Mouse (Mus musculus): Measurements from ENCODE around the gene Tsga10ip.
"Not testable (repeated sequence)": the region's sequence is repeated elsewhere in the genome, so short reads cannot be mapped to it uniquely, and the experiment has no call there.

The Tsga10ip gene

GRCm38 (mm10) chr19:5423561-5423960, 21.2 kb upstream of the Tsga10ip start:
- no peak for DNase-seq

DNA sequence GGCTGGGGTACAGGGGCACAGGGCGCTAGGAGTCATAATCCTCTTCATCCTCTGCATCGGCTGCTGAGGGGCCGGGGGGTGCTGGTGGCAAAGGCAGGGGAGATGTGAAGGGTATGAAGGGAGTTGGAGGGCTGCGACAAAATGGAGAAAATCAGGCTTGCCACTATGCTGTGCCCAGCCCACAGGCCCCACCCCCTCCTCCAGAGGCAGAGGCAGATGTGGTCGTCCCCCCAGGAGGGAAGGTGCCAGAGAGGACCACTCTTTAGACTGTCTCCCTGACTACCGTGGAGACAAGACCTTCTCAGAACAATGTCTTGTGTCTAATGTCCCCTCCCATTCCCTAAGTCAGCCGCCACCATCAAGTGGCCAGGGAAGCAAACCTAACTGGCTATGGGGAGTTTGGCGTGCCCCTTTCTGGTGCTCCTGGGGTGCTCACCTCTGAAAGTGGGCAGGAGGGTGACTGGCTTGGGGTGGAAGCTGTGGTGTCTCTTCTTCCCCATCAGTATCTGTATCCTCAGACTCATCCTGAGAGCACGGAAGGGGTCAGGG, 20.6 kb upstream of the Tsga10ip start:
- DNase-seq = no peak

- DNase-seq = no peak
These were observed 19.9 kb upstream of the Tsga10ip start for GRCm38 (mm10) chr19:5422267-5422666.

DNA sequence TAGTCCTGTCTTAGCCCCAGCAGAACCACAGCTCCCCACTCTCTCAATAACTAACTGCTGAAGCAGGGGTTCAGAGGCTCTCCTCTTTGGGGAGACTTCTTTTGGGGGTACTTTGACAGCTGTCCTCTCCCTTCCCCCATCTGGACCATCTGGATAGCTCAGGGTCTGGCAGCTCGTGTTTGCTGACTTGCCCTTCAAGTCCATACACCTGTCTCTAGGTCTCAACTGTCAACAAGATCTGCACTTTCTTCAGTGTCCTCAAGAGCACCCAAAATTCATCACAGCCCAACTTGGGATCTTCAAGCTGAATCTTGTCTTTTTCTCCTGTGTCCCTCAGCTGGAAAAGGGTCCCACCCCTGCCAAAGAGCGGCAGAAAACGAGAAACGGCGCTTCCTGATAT, 19.5 kb upstream of the Tsga10ip start:
- no peak for DNase-seq

DNA sequence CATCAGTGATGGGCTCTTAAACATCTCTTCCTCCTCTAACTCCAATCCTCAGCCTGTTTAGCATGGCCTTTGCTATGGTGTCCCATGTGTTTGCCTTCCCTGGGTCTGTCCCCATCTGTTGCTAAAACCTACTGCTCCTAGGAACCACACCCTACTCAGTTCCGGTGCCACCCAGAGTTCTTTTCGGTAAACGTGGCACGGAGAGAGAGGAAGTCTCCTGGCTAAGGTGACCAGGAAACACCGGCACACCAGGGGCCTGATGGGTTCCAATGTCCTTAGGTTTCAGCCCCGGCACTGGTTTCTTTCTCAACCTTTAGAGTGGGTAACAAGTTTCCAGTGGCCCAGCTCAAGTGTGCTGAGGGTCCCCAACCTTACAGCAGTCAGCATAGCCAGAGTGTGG, 18.3 kb upstream of the Tsga10ip start:
- no peak for DNase-seq

- no peak for DNase-seq
These were observed 17.3 kb upstream of the Tsga10ip start for GRCm38 (mm10) chr19:5419630-5420029.

DNA sequence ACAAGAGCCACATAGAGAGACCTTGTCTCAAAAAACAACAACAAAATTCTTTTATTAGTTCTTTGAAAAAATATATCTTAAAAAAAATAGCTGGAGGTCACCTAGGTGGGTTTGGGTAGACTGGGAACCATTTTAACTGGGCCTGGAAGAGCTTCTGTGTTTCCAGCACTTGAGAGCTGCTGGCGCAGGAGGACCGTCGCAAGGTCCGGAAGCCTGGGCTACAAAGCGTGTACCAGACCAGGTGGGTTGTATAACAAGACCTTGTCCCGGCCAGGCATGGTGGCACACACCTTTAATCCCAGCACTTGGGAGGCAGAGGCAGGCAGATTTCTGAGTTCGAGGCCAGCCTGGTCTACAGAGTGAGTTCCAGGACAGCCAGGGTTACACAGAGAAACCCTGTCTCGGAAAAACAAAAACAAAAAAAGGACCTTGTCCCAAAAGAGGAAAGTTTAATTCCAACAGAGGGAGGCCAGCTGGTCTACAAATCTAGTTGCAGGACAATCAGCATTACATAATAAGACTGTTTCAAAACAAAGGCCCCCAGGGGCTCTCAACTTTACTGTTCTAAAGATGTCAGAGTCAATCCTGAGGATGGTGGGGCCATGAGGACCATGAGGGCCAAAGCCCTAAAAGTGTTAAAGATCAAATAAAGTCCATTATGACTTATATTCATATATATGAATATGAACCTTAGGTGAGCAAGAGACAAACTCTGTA, 16.6 kb upstream of the Tsga10ip start:
- no peak for DNase-seq

DNA sequence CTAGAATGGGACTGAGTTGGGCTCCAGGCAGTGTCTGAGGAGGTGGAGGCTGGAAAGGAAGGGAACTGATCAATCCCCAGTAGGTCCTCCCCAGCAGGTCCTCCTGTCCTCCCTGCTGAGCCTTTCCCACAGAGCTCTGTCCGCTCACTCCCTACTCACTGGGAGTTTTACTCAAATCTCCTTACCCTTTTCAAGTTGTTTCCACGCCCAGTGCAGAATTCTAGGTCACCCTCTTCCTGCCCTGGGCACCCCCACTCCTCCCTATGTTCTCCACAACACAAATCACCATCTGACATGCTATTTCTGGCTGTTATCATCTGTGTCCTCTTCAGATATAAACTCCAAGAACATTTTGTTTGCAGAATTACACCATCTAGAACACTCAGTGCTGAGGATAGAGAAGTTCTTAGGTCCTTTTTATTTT, 12.2 kb upstream of the Tsga10ip start:
- no peak for DNase-seq

GRCm38 (mm10) chr19:5413840-5414239, 11.5 kb upstream of the Tsga10ip start:
- DNase-seq = no peak

DNA sequence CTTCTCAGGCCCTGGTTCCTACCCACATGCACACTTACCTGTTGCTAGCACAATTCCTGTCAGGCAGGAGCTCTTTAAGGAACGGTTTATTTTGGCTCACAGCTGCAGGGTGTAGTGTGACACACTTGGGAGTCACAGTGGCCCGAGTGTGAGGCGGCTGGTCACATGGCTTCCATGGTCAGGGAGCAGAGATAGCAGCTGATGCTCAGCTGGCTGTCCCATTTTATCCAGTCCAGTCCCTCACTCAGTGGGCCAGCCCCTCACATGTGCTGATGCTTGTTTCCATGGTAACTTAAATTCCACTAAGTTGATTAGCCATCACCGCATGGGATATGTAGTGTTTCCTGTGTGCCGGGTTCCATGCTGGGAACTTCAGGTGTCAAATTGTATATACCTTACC, 9.6 kb upstream of the Tsga10ip start:
- no peak for DNase-seq

- no peak for DNase-seq
These were observed 8.3 kb upstream of the Tsga10ip start for GRCm38 (mm10) chr19:5410641-5411040.

DNA sequence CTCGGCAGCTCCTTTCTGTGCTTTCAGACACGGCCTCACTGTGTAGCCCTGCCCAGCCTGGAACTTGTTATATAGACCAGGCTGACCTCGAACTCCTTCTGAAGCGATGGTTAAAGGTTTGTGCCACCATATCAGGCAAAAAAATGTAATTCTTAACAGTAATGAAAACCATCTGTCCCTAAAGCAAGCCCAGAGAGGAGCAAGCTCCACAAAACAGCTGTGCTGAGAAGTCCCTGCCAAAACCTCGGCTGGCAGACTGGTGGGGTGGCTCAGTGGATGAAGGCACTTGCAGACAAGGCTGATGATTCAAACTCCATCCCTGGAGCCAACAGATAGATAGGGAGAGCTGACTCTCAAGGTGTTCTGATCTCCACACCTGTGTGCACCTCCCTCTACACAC, 6.7 kb upstream of the Tsga10ip start:
- DNase-seq = no peak

DNA sequence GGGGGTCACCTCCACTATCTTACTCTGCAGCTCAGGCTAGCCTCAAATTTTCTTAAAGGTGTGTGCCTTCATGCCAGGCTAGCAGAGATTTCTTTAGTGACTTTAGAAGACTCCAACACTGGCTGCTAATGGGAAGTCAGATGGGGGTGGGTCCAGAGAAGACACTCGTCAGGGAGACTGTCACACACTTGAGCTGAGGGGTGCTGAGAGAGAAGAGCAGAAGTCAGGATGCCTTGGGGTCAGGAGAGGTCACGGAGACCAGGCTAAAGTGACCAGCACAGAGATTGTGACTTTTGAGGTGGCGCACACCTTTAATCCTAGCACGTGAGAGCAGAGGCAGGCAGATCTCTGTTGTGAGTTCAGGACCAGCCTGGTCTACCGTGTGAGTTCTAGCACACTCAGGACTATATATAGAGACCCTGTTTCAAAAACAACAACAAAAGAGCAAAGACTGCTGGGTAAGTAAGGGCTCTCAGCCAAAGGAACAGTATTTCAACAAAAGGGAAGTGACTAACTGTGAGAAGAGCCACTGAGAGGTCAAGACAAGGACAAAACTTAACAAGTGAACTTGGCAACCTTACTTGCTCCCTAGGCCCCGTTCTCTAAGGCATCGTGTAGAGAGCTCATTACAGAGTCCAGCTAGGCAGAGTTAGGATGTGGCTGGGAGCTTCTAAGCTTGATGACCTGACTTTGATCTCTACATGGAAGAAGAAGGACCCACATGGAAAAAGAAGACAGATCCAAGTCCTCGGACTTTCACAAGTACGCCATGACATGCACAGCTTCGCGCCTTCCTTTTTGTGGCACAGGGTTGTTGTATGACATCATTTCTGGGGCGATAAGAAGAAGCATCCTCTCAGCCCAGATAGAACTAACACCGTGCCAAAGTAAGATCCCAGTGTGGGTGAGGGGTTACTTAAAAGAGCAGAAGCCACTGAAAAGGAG, 6.0 kb upstream of the Tsga10ip start:
- DNase-seq = no peak

DNA sequence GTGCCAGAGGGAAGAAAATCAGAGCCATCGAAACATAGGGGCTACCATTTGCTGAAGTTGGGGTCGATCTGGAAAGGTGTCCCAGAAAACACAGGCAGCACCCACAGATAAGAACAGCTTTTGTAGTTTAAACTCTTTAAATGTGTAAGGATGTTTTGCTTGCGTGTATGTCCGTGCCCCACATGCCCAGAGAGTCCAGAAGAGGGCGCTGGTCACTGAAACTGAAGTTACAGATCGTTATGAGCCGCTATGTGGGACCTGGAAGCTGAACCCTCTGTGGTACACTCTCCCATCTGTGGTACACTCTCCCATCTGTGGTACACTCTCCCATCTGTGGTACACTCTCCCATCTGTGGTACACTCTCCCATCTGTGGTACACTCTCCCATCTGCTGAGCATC, 4.8 kb upstream of the Tsga10ip start:
- peak; percentile 81 for DNase-seq

DNA sequence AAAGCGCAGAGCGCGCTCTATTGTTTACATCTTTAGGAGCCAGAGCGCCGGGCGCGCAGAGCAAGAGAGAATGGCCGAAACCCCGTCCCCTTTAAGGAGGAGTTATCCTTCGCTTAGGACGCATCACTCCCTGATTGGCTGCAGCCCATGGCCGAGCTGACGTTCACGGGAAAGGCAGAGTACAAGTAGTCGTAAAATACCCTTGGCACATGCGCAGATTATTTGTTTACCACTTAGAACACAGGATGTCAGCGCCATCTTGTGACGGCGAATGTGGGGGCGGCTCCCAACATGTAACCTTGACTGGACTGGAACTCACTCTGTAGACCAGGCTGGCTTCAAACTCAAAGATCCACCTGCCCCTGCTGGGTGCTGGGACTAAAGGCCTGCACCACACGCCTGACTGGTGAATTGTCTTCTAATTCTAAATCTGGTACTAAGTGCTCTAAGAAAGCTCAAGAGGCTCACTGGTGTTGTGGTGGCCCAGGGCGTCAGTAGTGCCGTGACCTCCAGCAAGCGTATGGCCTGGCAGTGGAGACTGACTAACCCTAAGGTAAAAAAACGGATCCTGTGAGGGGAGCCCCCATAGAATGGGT, 4.3 kb upstream of the Tsga10ip start:
- peak; percentile 49 for DNase-seq

GRCm38 (mm10) chr19:5405924-5406323, 3.6 kb upstream of the Tsga10ip start:
- DNase-seq = no peak

GRCm38 (mm10) chr19:5401073-5401472, 1.3 kb downstream of the Tsga10ip start:
- DNase-seq = not testable (repeated sequence)

- no peak for DNase-seq
These were observed 7.0 kb downstream of the Tsga10ip start for GRCm38 (mm10) chr19:5395371-5395770.

- DNase-seq = no peak
These were observed 8.2 kb downstream of the Tsga10ip start for GRCm38 (mm10) chr19:5394168-5394567.

- DNase-seq = no peak
These were observed 9.4 kb downstream of the Tsga10ip start for GRCm38 (mm10) chr19:5392892-5393291.

- DNase-seq = no peak
These were observed 11.9 kb downstream of the Tsga10ip start for GRCm38 (mm10) chr19:5390416-5390815.

- DNase-seq = peak; percentile 29
These were observed 12.7 kb downstream of the Tsga10ip start for GRCm38 (mm10) chr19:5389647-5390046.

DNA sequence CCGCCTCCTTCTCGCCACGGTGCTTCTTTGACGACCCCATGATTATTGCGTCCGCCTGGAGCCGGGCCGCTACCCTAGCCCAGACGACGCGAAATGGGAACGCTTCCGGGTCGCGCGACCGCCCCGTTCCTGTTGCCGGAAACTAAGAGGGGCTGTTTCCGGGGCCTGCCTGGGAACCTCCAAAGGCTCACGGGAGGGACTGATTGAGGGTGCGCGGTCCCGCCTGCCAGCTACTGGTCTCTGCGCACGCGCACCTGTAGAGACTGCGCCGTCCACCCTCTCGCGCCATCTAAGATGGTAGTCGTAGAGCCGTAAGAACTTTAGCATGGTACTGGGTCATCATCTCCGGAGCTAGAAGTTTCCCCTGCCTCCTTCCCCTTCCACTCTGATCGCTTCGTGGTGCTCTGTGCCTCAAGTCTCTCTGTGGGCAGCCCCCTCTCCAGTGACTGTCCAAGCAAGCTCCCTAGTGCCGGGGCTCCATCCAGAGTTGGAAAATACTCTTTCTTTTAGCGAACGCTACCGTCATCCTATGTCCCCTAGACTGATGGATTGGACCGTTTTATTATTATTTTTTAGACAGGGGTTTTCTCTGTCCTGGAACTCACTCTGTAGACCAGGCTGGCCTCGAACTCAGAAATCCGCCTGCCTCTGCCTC, 13.6 kb downstream of the Tsga10ip start, which contains the start of gene Sart1:
Sart1 (minus strand) TSS at position 116 of the 655 bp plus-strand sequence.
- peak; percentile 99 for DNase-seq

All from embryo, embryonic 11 days (tissue).